Mouse (Mus musculus) layer of hippocampus, adult 18-20 months (tissue): Measurements from ENCODE around the gene Angel1. TPM values are rescaled to one million over a fixed set of nuclear protein-coding genes. Genes with fewer than 3 reads are reported as not detected.

Experiments used
- DNase-seq, 2 experiments: peaks; one replicate each; pipeline ENCODE4 v3.0.0; 2022; ENCODE audit warnings: low spot score in 2 of 2
- long read RNA-seq: library from polyadenylated mRNA; stranded (forward); transcript quantifications from one replicate; pipeline ENCODE4 v2.0.0, GENCODE M21; 2021
- total RNA-seq, 2 experiments: library from RNA; stranded (reverse); gene quantifications; 2 replicates each; pipeline ENCODE4 v1.2.3; 2021

The Angel1 gene
- 1 to 10 TPM; 5.0 to 5.7 TPM for total RNA-seq
- long read RNA-seq, transcript Angel1-201 (10 exons, 3,850 nt) = major isoform, 9 of 10 reads
- long read RNA-seq, partial matches to known transcripts = 1 of 10 reads
- long read RNA-seq, other reads (novel, unspliced or antisense) = 0 of 10 reads

DNA sequence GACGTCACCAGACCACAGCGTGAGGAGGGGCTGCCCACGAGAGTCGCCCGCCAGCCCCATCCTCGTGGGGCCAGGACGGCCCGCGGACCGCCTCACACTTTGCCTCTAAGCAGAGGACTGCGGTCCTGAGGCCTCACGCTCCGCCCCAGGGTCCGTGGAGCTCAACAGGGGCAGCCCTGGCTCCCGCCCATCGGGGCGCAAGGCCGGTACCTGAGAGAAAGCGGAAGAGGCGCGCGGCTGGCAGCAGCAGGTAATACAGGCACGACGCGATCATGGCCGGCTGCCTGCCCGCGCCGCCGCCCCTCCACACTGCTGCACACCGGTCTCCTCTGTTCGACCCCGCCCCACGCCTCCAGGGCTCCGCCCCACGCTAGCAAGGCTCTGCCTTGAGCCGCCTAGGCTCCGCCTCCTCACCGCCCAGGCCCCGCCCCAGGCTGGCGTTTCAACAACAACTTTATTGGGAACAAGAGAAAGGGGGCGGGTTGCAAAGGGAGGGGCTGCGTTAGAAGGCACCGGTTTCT is at the start of gene Angel1:
Gene Angel1 (minus strand): TSS at position 341 of the 521 bp plus-strand sequence.
- DNase-seq = peak; percentile 94 to 95

DNA sequence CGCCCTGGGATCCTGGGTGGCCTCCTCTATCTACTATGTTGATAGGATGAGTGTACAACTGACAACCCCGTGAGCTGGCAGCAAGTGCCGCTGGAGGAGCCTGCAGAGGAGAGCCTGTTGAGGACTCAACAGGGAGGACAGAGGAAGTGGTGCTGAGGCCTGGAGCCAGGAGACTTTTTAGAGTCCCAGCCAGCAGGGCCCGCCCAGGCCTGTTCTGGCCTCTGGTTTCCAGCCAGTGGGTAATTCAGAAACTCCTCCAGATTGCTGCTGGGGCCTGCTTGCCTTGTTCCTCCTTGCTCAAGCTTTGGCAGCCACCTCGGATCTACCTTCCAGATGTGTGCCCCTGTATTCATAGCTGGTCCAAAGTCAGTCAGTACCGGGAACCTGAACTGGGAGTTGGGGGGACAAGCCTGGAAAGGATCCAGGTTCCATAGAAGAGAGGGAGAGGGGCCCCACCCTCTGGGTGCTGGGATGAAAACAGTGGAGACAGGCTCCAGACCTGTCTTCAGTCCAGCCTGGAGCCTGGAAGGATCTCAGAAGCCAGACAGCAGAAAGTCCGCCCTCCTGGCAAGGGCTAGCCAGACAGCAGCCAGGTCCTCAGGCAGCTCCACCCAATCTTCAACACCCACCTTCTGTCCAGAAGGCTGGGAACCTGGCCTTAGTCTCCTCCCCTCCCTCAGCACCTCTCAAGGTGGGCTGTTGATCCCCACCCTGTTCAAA is 49.5 kb upstream of the Angel1 start:
- DNase-seq = no peak

DNA sequence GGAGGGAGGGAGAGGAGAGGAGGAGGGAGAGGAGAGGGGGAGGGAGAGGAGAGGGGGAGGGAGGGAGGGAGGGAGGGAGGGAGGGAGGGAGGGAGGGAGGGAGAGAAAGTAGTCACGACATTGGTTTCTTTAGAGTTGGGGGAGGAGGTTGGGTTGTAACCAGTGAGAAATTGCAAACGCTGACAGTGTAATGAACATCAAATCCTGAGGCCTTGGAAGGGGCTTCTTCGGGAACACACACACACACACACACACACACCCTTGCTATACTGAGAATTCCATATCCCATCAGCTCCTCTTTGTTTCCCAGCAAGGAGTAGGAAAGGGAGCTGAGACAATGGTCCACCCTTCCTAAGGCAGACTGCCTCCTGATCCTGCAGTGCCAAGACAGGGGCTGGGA is 46.3 kb upstream of the Angel1 start:
- DNase-seq = no peak

DNA sequence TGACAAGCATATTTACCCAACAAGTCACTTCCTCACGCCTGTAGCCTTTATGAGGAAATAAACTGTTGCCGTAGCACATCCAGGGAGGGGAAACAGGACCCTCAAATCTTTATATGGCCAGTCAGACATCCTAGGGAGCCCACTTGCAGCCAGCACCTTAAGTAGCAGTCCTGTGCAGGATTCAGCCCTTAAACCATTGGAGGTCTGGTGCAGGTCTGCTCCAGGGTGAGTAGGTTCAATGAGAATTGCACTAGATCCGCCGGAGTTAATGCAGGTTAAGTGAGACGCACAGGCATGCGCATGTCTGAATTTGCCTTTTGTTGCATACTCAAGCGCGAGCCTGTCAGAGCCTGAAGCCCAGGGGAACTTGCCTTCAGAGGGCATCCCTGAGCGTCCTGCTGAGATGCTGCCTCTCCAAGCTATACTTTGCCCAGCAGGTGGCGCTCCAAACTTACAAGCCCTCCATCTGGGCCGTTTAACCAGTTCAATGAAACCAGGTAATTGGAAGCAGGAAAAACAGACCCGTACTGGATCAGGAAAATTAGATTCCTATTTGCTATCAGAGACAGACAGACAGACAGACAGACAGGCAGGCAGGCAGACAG is 45.7 kb upstream of the Angel1 start:
- peak; percentile 87 to 95 for DNase-seq

DNA sequence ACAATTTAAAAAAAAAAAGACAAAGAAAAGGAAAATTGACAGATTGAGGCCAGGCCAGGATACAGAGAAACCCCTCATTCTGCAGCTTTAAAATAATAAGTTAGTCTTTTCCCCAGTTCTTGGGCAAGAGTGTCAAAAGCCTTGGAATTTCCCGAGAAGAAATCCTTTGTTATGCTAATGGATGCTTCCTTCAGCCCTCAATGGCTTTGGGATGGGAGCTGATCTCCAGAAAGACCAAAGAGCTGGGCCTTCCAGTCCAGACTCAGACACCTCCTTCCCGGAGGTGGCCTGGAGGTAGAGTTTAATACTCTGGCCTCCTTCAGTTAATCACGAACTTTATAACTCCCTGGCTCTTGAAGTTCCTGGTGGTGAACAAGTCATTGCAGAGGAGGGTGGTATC is 44.7 kb upstream of the Angel1 start:
- DNase-seq = no peak

DNA sequence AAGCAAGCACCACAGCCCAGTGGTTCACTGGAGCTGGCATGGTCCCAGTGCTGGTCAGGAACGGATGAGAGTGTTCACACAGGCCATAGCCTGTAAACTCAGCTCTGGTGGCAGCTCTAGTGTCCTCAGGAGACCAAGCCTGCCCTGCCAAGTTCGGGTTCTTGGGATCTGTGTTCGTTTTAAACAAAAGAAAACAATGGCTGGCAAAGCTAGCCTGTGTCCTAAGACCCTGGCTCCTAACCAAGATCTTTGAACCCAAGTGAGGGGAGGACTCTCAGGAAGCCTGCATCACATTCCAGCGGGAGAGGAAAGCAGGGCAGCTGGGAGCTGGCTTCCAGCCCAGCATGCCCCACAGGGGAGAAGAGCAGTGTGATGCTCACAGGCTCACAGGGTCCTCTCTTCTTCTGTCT is 44.0 kb upstream of the Angel1 start:
- DNase-seq = peak in 1 of 2 experiments; percentile 44

DNA sequence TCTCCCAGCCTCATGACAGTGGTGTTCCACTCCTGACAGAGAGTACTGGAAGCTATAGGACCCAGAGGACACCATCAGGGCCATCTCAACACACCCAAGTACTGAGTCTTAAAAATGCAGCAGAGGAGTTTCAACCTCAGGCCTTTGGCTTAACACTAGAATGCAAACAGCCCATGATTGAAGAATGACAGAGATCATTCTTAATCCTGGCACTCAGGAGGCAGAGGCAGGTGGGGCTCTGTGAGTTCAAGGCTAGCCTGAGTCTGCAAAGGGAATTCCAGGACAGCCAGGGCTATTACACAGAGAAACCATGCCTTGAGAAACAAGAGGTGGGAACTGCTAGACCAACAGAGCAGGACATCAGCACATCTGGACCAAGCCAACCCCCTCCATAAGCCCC is 43.6 kb upstream of the Angel1 start:
- DNase-seq = no peak

DNA sequence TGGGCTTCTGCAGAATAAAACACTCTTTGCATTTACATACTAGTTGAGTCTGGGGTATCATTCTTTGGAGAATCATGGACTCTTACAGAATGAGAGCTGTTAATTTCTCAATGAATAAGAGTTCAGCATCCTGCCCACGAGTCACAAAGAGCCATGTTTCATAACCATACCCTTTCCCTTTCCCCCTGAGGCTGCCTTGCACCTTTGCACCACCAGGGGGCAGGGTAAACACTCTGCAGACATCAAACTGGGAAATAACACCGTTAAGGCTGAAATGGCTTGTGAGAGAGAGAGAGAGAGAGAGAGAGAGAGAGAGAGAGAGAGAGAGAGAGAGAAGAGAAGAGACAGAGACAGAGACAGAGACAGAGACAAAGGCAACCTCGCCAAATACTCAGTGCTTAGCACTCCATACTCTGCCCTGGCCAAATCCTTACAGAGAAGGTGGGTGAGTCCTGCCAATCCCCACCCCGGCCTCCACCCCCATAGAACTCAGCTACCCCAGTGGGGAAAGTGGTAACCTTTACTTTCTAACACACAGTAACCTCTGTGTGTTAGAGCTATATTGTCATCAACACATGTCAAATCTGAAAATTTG is 42.8 kb upstream of the Angel1 start:
- DNase-seq = peak; percentile 81 to 93

DNA sequence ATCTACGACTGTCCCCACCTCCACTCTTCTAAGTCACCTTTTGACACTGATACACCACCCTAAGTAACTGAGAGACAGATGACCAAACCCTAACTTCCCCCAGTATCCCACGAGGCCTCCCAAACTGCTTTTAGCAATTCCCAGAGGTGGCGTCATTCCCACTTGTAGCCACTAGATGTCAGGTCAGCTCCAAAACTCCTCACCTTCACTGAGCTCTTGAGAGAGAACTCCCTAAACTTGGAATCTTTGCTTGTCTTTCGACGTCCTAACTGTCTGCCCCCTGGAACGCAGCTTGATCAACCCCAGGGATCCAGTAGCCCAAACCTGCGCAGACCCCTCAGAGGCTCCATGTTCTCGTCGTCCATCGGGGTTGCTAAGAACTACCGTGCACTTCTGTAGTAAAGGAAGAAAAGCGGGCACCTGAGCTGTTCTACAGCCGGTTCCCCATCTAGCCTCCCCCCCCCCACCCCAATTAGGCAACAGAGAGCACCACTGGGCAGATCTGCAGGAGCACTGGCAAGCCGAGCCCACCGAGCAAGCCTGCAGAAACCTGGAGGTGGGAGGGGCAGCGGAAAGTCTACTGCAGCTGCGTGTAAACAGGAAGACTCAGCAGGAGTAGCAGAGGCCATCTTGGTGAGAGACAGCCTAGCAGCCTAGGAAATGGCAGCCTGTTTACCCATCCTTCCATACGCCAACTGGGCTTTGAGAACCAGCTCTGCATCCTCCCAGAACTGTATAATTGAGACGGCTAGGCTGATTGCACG is 41.8 kb upstream of the Angel1 start:
- peak; percentile 33 to 72 for DNase-seq

DNA sequence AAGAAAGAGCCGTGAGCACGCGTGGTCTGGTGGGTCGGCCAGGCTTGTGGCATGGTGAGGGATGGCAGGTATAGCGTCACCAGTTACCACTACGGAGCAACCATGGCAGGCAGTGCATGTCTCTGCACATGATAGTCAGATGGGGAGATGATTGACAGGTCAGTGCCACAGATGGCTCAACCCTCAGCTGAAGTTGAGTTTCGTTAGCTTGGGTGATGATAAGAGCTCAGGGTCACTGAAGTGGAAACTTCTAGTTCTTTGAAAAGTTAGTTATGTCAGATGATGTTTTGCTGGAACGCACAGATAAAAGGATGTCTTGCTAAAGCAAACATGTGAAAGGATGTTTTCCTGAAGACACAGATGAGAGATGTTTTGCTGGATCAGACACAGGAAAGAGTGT is 40.2 kb upstream of the Angel1 start:
- no peak for DNase-seq

DNA sequence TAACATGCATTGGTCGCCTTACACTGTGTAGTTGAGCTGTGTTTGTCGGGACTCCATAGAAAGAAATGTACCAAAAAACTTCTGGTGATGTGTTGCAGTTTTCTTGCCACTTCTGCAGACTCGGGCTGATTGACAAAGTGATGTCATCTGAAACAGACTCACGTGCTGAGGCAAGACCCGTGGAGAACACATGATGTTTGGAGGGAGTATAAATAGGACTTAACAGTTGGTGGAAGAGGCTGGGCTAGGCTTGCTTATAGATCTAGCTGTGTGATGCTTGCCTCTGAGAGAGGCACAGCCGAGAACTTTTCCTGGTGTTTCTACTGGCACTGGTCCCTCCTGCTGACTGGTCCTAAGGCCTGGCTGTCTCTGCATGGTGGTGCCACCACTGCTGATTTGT is 37.8 kb upstream of the Angel1 start:
- DNase-seq = no peak

DNA sequence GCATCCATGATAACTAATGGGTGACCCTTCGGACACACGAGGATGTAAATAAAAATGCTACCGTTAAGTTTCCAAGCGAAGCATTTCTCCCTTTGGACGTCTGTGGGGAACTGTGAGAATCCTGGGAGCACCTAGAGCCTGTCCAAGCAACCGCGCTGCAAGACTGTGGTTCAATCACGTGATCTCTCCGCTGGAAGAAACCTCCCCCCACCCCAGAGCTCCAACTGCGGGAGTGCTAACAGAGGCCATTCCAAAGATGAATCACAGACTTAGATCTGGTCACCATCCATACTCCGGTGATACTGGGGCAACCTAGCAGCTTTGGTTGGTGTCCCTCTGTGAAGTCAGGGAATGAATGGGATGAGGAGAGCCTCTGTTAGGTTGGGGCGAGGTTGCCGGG is 34.8 kb upstream of the Angel1 start:
- no peak for DNase-seq

DNA sequence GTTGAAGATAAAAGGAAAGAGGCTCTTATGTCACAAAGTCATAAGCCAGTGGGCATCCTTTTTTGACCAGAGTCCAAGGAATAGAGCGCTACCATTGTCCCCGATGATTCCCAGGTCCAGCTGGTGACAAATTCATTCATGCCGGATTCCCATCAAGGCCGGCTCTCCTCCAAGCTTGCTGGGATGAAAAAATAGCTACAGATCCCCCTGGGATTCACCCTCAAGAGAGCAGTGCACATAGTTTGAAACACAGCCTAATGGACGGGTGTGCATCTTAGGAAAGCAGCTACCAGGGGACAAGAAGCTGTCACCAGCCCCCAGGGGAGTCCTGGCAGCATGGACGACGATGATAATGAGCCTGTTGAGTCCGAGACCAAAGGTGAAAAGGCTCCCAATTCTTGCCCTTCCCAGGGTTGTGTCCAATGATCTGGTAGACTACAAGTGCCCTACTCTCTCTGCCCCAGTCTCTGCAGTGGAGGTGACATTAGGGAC is 8.1 kb upstream of the Angel1 start, which contains the start of gene Lrrc74a:
Gene Lrrc74a (plus strand): TSS at position 51 of the 492 bp plus-strand sequence.
- DNase-seq = no peak

DNA sequence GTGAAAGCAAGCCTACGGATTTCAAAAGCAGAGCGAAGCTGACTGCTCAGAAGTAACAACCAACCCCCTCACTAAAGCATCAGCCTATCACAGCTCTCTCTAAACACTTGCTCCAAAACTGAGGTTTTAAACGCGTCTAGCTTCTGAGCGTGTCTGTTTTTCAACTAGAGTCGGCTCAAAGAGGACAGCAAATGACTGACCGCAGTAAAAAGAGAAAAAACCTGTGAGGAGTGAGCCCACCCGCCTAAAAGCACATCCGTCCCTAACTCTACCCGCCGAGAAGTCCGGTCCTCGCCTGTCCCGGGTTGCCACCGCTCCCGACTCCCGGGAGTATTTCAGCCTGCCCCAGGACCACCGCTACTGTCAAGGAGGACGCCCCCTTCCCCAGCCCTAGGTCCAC is 554 bp downstream of the Angel1 start:
- peak in 1 of 2 experiments; percentile 49 for DNase-seq

DNA sequence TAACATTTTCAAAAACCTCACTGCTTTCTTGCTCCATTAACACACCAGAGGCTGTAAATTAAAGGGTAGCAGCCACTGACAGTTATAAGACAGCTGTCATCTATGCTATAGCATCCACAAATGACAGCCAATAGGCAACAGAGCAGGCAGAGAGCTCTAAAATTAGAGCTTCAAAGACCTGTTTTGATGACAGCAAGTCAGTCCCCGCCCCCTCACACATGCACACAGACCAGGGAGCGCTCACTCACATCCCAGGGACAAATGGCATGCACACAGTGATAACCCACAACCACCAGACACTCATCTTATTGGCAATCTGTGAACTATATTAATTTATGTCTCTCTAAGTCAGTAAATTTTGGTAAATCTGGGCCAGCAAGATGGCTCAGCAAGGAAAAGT is 2.0 kb downstream of the Angel1 start:
- DNase-seq = peak in 1 of 2 experiments; percentile 44

DNA sequence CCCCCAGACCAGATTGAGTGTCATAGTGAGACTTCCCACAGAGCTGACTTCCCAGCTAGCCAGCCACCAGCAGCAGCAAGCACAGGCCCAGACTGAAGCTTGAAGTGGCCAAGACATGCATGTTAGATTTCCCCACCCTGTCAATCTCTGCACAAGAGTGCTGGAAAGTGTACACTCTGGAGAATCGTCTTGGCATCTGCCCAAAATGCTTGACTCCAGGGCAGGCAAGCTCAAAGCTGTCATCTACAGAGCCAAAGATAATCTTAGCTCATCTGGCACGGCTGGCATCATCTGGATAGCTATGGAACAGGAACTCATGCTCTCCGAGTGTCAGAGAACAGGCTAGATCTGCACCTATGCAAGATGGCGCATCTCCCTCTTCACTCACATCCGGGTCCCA is 4.8 kb downstream of the Angel1 start:
- no peak for DNase-seq

DNA sequence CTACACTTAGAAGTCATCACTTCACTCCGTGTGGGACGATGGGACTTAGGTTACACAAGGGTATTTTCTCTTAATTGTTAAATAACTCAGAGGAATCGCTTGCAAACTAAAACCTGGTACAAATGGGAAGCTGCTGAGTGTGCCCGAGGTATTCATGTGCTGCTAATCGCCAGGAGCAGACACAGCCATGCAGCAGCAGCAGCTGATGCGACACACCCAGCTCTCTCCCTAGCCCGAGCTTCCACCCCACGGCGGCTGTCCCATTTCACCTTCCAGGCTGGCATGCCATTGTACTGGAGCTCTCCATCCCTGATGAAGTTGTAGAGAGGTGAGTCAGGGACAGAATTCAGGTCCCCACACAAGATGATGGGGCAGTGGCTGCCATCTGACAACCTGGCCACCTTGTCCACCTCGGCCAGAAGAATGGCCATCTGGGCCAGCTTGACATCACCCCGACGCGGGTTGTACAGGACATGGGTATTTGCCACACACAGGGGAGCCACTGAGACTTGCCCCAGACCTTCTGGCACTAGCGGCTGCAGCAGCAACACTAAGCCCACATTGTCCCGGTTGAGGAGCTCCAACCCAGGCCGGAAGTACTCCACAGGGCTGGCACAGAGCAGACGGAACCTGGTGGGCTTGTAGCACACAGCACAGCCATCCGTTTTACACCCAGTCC is 6.2 kb downstream of the Angel1 start:
- DNase-seq = no peak

DNA sequence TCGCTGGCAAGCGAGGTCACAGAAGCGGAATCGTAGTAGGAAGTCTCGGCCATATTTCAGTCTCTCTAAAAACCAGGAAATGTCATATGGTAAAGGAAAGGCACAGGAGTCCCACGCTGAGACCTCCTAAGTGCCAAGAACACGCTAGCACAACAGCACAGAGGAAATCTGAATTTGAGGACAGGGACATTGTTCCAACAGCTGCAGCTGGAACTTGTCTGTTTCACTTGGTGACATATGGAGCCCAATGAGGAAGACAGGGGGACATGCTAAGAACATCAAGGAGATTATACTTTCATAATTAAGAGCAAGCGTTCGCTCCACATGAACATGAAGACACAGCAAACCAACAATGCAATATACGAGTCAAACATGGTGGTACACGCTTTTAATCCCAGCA is 9.3 kb downstream of the Angel1 start:
- DNase-seq = no peak

DNA sequence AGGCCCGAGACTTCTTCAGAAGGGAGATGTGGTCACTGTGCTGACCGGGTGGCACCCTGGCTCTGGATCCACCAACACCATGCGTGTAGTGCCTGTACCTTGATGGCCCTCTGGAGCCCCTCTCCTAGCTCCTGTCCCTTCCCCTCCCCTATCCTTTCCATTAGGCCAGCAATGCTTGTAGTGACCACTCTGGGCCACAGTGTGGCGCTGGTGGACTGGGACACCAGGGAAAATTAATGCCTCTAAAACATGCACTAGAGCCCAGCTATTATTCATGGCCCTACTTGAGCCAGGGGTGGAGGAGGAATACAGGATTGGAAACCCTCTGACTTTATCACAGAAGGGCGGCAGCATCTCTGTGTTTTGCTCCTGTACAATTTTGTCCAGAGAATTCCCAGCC is 10.9 kb downstream of the Angel1 start:
- peak; percentile 62 to 81 for DNase-seq

DNA sequence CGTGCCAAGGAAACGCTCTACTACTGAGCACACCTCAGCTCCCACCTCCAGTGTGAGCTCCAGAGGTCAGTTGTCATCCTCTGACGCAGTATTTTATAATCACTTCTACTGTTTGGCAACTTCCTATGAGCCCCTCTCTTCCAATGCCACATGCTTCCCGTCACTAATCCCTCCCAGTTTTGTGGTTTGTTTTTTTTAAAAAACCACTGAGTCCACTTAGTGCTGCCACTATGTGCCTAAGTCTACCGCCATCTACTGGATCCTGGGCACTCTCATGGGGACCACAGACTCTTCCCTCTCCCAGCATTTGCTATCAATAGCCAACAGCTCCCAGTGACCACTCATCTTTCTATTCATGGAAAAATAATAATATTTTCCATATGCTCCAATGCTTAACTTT is 12.2 kb downstream of the Angel1 start:
- DNase-seq = no peak

DNA sequence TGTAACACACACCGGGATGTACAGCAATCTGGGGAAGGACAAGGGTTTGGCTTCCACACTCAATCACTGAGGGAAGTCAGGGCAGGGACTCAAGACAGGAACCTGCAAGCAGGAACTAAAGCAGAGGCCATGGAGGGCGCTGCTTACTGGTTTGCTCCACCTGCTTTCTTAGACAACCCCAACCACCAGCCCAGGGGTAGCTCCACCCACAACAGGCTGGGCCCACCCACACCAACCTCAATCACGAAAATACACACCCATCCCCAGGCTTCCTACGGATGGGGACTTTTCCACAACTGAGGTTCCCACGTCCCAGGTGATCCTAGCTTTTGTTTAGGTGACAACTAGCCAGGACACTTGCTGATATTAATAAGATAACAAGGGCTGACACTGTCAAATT is 20.4 kb downstream of the Angel1 start:
- no peak for DNase-seq
